Mouse (Mus musculus): ENCODE results near the gene Cox20.
A peak's percentile ranks its signal among the peaks of the same experiment; 100 is the strongest.

- no peak for TF ChIP-seq CTCF (IDR thresholded peaks at IDR 0.05; ENCODE audit: low read depth, low read length)
- peak; percentile 87 for TF ChIP-seq POLR2A (IDR thresholded peaks at IDR 0.05; ENCODE audit: insufficient read depth, low read length)
Measured at GRCm38 (mm10) chr1:178337551-178338317, 18.8 kb downstream of the Cox20 start, which contains the start of gene Hnrnpu.

Measured in ES-Bruce4 (cell line).